Mouse (Mus musculus) neural tube, embryonic 14.5 days (tissue): ENCODE measurements around the gene Prkn. TPM values are rescaled to one million over a fixed set of nuclear protein-coding genes. Genes with fewer than 3 reads are reported as not detected.

Source experiments
- ATAC-seq: fragments of 200-750 bp; cut with Nextera tagmentation; 2 replicates; pipeline ENCODE4 v1.8.0; 2017; ENCODE audit warnings: low read depth, mild to moderate bottlenecking, moderate TSS enrichment, moderate library complexity
- H3K27ac ChIP-seq: fragments of 300-500 bp; sonication (generic); 2 replicates; pipeline ENCODE4 v1.5.1; 2014; ENCODE audit warnings: low read depth, mild to moderate bottlenecking, control low read depth, low read length, moderate library complexity, mixed read lengths
- H3K27me3 ChIP-seq: fragments of 300-500 bp; sonication (generic); 2 replicates; pipeline ENCODE4 v1.6.1; 2014; ENCODE audit warnings: low read length; ENCODE audit not compliant: control insufficient read depth, insufficient read depth
- H3K36me3 ChIP-seq: fragments of 300-500 bp; sonication (generic); 2 replicates; pipeline ENCODE4 v1.6.1; 2014; ENCODE audit warnings: low read length, mixed read lengths; ENCODE audit not compliant: control insufficient read depth, insufficient read depth
- H3K4me1 ChIP-seq: fragments of 300-500 bp; sonication (generic); 2 replicates; pipeline ENCODE4 v1.6.1; 2014; ENCODE audit warnings: low read length; ENCODE audit not compliant: control insufficient read depth, insufficient read depth
- H3K4me2 ChIP-seq: fragments of 300-500 bp; sonication (generic); 2 replicates; pipeline ENCODE4 v1.6.1; 2014; ENCODE audit warnings: mild to moderate bottlenecking, low read depth, low read length, control low read depth
- H3K4me3 ChIP-seq: fragments of 300-500 bp; sonication (generic); 2 replicates; pipeline ENCODE4 v1.5.1; 2014; ENCODE audit warnings: low read depth, low read length, control low read depth, mixed read lengths
- H3K9ac ChIP-seq: fragments of 300-500 bp; sonication (generic); replicated peaks from 2 replicates; pipeline ENCODE4 v1.6.1; 2014; ENCODE audit warnings: low read depth, mild to moderate bottlenecking, control low read depth, low read length, mixed read lengths
- H3K9me3 ChIP-seq: fragments of 300-500 bp; sonication (generic); 2 replicates; pipeline ENCODE4 v1.6.1; 2016; ENCODE audit warnings: low read length; ENCODE audit not compliant: control insufficient read depth
- WGBS: fragments of 180-500 bp; shearing (Covaris S2); extraction: QIAGEN DNeasy Blood & Tissue Kit; methylation state at CpG from one replicate; pipeline ENCODE4 v1.1.7; 2014; 5-methylcytosine and 5-hydroxymethylcytosine counted together
- polyA plus RNA-seq: library from polyadenylated mRNA; unstranded; fragments of >200 nt; fragmentation: Nextera tagmentation; extraction: Ambion mirVana; gene quantifications from 2 replicates; pipeline ENCODE4 v1.2.1, GENCODE M21; 2014

Gene Prkn
- polyA plus RNA-seq, 1 experiment from 2014 or later: 7.3 TPM

DNA sequence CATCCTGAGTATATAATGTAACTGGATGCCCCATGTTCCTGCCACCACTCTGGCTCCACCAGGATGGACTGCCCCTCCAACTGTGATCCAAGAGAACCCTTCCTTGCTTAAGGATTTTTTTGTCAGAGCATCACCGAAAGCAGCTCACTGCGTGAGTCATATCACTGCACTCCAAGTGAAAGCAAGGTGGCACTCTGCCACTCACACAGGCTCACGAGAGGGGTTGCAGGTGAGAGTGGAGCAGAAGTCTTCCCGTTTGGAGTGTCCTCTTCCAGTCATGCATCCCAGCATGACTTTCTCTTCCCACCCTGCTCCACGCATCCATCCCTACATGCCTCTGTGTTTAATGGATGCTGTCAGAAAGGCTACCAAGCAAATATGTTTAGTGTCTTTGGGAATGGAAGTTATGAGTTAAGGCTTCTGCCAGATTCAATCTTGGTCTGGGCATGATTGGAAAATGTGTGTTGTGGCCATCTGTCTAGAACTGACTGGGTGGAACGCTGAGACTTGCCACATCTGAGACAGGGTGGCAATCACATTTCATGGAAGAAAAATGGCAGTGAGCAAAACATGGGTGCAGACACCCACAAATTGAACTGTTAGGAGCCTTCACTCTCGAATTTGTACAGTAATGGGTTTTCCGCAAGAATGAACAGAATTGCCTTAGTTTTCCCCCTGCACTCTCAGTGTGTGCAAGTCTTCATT lies 778.9 kb downstream of the Prkn start:
- H3K9ac ChIP-seq: no peak overlapping the region
- no peak overlapping the region for H3K27ac ChIP-seq
- no peak overlapping the region for H3K4me3 ChIP-seq
- no peak for ATAC-seq
- 81% methylated on average over 8 of the region's 8 CpGs for WGBS
- H3K4me1 ChIP-seq: no peaks in the 10 kb centered on the region
- no peaks in the 10 kb centered on the region for H3K27me3 ChIP-seq
- H3K4me2 ChIP-seq: no peak overlapping the region
- no peaks in the 10 kb centered on the region for H3K36me3 ChIP-seq
- no peaks in the 10 kb centered on the region for H3K9me3 ChIP-seq

GRCm38 (mm10) chr17:11620770-11621169 lies 780.6 kb downstream of the Prkn start:
- Histone ChIP-seq H3K9me3 (no peaks in the 10 kb centered on the region), H3K4me1 (no peaks in the 10 kb centered on the region), H3K27me3 (no peaks in the 10 kb centered on the region), H3K4me2 (no peak overlapping the region), H3K9ac (no peak overlapping the region), H3K36me3 (no peaks in the 10 kb centered on the region), H3K4me3 (no peak overlapping the region), H3K27ac (no peak overlapping the region)
- WGBS: 77% methylated on average over 3 of the region's 3 CpGs
- ATAC-seq: no peak

GRCm38 (mm10) chr17:11621492-11621891 lies 781.3 kb downstream of the Prkn start:
- Histone ChIP-seq H3K27me3 (no peaks in the 10 kb centered on the region), H3K4me3 (no peak overlapping the region), H3K4me1 (no peaks in the 10 kb centered on the region), H3K4me2 (no peak overlapping the region), H3K27ac (no peak overlapping the region), H3K9me3 (no peaks in the 10 kb centered on the region), H3K36me3 (no peaks in the 10 kb centered on the region), H3K9ac (no peak overlapping the region)
- 64% methylated on average over 3 of the region's 3 CpGs for WGBS
- no peak for ATAC-seq

DNA sequence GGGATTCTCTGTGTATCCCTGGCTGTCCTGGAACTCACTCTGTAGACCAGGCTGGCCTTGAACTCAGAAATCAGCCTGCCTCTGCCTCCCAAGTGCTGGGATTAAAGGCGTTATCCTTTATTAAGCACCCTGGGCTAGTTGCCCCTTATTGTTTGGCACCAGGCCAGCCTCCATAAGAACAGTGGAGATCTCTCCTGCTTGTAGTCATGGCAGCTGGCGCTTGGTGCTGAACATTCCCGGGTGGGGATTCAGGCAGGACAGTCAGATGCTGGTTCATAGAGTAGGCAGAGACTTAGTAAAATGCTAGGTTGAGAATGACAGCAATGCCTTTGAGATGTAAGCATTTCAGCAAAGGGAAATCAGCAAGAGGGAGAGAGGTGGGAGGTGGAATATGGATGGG lies 786.1 kb downstream of the Prkn start:
- Histone ChIP-seq H3K36me3 (no peaks in the 10 kb centered on the region), H3K9me3 (no peaks in the 10 kb centered on the region), H3K27me3 (no peaks in the 10 kb centered on the region), H3K27ac (no peak overlapping the region), H3K4me2 (no peak overlapping the region), H3K4me3 (no peak overlapping the region), H3K9ac (no peak overlapping the region), H3K4me1 (no peaks in the 10 kb centered on the region)
- 79% methylated on average over 3 of the region's 3 CpGs for WGBS
- ATAC-seq: no peak

- H3K4me1 ChIP-seq: no peaks in the 10 kb centered on the region
- H3K36me3 ChIP-seq: no peaks in the 10 kb centered on the region
- no peaks in the 10 kb centered on the region for H3K27me3 ChIP-seq
- no peaks in the 10 kb centered on the region for H3K9me3 ChIP-seq
- H3K4me3 ChIP-seq: no peak overlapping the region
- no peak overlapping the region for H3K4me2 ChIP-seq
- H3K9ac ChIP-seq: no peak overlapping the region
- no peak for ATAC-seq
- H3K27ac ChIP-seq: no peak overlapping the region
- 94% methylated on average over 11 of the region's 11 CpGs for WGBS
Measured at GRCm38 (mm10) chr17:11635121-11635520, 794.9 kb downstream of the Prkn start.

GRCm38 (mm10) chr17:11637642-11638041 lies 797.5 kb downstream of the Prkn start:
- H3K4me1 ChIP-seq: no peaks in the 10 kb centered on the region
- no peak overlapping the region for H3K4me2 ChIP-seq
- no peaks in the 10 kb centered on the region for H3K9me3 ChIP-seq
- H3K4me3 ChIP-seq: no peak overlapping the region
- H3K9ac ChIP-seq: no peak overlapping the region
- H3K27me3 ChIP-seq: no peaks in the 10 kb centered on the region
- H3K36me3 ChIP-seq: no peaks in the 10 kb centered on the region
- WGBS: 89% methylated on average over 10 of the region's 10 CpGs
- ATAC-seq: no peak
- no peak overlapping the region for H3K27ac ChIP-seq

GRCm38 (mm10) chr17:11638451-11638850 lies 798.3 kb downstream of the Prkn start:
- no peak for ATAC-seq
- 92% methylated on average over 6 of the region's 6 CpGs for WGBS
- Histone ChIP-seq H3K9me3 (no peaks in the 10 kb centered on the region), H3K4me2 (no peak overlapping the region), H3K27ac (no peak overlapping the region), H3K27me3 (no peaks in the 10 kb centered on the region), H3K4me1 (no peaks in the 10 kb centered on the region), H3K4me3 (no peak overlapping the region), H3K36me3 (no peaks in the 10 kb centered on the region), H3K9ac (no peak overlapping the region)

GRCm38 (mm10) chr17:11639786-11640185 lies 799.6 kb downstream of the Prkn start:
- no peaks in the 10 kb centered on the region for H3K27me3 ChIP-seq
- no peaks in the 10 kb centered on the region for H3K9me3 ChIP-seq
- no peak overlapping the region for H3K9ac ChIP-seq
- no peak overlapping the region for H3K4me3 ChIP-seq
- no peak overlapping the region for H3K4me2 ChIP-seq
- H3K27ac ChIP-seq: no peak overlapping the region
- ATAC-seq: no peak
- WGBS: 64% methylated on average over 5 of the region's 5 CpGs
- H3K36me3 ChIP-seq: no peaks in the 10 kb centered on the region
- H3K4me1 ChIP-seq: no peaks in the 10 kb centered on the region

- Histone ChIP-seq H3K4me1 (no peaks in the 10 kb centered on the region), H3K9me3 (no peaks in the 10 kb centered on the region), H3K4me3 (no peak overlapping the region), H3K36me3 (no peaks in the 10 kb centered on the region), H3K9ac (no peak overlapping the region), H3K4me2 (no peak overlapping the region), H3K27me3 (no peaks in the 10 kb centered on the region), H3K27ac (no peak overlapping the region)
- 27% methylated on average over 1 of the region's 1 CpGs for WGBS
- ATAC-seq: no peak
Measured at GRCm38 (mm10) chr17:11642328-11642727, 802.1 kb downstream of the Prkn start.
